Mouse (Mus musculus) E14TG2a.4 (cell line): ENCODE measurements around the gene Tmem59l.

Experiments used
- H3K27me3 ChIP-seq: 2 replicates; pipeline ENCODE4 v1.6.1; 2014; ENCODE audit warnings: low read length, control low read depth; ENCODE audit not compliant: insufficient read depth
- H3K36me3 ChIP-seq: 2 replicates; pipeline ENCODE4 v1.6.1; 2014; ENCODE audit warnings: low read length, control low read depth; ENCODE audit not compliant: insufficient read depth
- H3K4me1 ChIP-seq: replicated peaks from 2 replicates; pipeline ENCODE4 v1.6.1; 2014; ENCODE audit warnings: low read depth, low read length, control low read depth
- H3K4me3 ChIP-seq: replicated peaks from 2 replicates; pipeline ENCODE4 v1.5.1; 2014; ENCODE audit warnings: mild to moderate bottlenecking, low read length
- H3K9me3 ChIP-seq: 2 replicates; pipeline ENCODE4 v1.6.1; 2014; ENCODE audit warnings: low read length, control low read depth
- CTCF ChIP-seq: conservative IDR thresholded peaks from 2 replicates; pipeline ENCODE4 v1.5.1; 2014; ENCODE audit warnings: low read length
- NANOG ChIP-seq: IDR thresholded peaks from 2 replicates; pipeline ENCODE4 v1.6.1; 2014; ENCODE audit warnings: borderline replicate concordance, low read length, mixed read lengths
- POU5F1 ChIP-seq: IDR thresholded peaks from 2 replicates; pipeline ENCODE4 v1.6.1; 2014; ENCODE audit warnings: low read length, borderline replicate concordance

Tmem59l gene

DNA sequence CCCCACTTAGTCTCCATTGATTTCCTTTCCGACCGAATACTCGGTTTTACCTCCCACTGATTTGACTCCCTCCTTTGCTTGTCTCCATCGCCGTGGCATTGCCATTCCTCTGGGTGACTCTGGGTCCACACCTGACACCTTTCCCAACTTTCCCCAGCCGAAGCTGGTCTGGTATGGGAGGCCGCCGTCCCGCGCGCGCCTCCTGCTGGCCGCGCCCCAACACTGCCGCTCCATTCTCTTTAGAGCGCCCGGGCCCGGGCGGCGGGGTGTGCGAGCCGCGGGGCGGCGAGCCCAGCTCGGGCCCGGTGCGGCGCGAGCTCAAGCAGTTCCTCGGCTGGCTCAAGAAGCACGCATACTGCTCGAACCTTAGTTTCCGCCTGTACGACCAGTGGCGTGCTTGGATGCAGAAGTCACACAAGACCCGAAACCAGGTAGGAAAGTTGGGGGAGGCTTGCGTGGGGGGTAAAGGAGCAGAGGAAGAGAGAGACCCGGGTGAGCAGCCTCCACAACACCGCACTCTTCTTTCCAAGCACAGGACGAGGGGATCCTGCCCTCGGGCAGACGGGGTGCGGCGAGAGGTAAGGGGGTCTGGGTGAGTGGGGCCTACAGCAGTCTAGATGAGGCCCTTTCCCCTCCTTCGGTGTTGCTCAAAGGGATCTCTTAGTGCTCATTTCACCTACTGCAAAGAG is 16.0 kb upstream of the Tmem59l start:
- TF ChIP-seq CTCF (no peak), POU5F1 (no peak), NANOG (no peak)
- H3K27me3 ChIP-seq = peaks cover 61% of the 10 kb centered on the region
- H3K4me3 ChIP-seq = peak overlapping the region; percentile 48
- peaks cover 78% of the 10 kb centered on the region for H3K4me1 ChIP-seq
- no peaks in the 10 kb centered on the region for H3K9me3 ChIP-seq
- peaks cover 33% of the 10 kb centered on the region for H3K36me3 ChIP-seq

DNA sequence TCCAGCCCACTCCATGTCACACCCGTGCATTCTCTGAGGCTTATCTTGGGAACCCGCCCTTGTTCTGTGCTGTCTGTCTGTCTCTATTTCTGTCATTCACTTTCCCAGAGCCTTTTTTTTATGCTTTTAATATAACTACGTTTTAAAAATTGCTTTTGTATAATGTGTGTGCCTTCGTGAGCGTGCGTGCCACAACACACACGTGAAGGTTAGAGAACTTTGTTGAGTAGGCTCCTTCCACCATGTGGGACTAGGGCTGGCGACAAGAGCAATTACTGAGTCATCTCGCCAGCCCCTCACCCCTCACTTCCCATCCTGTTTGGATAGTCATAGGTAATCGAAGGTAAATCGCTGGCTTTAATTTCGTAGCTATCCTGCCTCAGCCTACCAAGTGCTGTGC is 15.4 kb upstream of the Tmem59l start:
- Histone ChIP-seq H3K4me1 (peaks cover 72% of the 10 kb centered on the region), H3K36me3 (peaks cover 26% of the 10 kb centered on the region), H3K4me3 (peak overlapping the region; percentile 50), H3K27me3 (peaks cover 68% of the 10 kb centered on the region), H3K9me3 (no peaks in the 10 kb centered on the region)
- TF ChIP-seq POU5F1 (no peak), CTCF (no peak), NANOG (no peak)

DNA sequence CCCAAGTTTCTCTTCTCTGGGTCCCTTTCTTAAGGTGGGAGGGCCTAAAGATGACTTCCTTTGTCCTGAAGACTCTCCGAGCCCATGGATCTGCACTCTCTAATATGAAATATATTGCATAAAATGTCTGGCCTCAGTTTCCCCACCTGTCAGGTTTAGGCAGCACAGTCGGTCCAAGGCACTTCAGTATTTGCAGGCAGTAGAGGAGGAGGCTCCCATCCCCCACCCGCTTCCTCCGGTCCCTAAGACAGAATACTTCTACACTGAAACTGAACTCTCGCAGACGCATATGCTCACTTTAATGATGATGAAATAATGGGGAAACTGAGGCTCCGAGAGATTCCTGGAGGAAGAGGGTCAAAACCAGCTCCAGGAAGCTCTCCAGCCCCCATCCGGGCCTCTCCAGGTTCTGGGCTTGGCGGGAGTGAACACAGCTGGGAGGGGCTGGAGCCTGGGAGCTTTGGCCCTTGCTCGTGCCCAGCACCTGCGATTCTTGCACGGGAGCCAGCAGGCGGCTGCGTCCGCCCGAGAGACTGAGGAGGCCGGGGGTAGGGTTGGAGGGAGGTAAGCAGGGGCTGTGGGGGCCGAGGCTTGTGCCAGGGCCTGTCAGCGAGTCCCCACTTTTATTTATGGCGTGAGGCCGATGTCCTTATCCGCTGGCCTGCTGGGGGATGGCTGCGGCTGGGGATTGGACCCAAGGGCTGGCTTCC is 14.8 kb upstream of the Tmem59l start:
- no peak for TF ChIP-seq CTCF
- Histone ChIP-seq H3K4me1 (peaks cover 69% of the 10 kb centered on the region), H3K4me3 (peak overlapping the region; percentile 50), H3K9me3 (no peaks in the 10 kb centered on the region), H3K27me3 (peaks cover 73% of the 10 kb centered on the region), H3K36me3 (peaks cover 23% of the 10 kb centered on the region)

DNA sequence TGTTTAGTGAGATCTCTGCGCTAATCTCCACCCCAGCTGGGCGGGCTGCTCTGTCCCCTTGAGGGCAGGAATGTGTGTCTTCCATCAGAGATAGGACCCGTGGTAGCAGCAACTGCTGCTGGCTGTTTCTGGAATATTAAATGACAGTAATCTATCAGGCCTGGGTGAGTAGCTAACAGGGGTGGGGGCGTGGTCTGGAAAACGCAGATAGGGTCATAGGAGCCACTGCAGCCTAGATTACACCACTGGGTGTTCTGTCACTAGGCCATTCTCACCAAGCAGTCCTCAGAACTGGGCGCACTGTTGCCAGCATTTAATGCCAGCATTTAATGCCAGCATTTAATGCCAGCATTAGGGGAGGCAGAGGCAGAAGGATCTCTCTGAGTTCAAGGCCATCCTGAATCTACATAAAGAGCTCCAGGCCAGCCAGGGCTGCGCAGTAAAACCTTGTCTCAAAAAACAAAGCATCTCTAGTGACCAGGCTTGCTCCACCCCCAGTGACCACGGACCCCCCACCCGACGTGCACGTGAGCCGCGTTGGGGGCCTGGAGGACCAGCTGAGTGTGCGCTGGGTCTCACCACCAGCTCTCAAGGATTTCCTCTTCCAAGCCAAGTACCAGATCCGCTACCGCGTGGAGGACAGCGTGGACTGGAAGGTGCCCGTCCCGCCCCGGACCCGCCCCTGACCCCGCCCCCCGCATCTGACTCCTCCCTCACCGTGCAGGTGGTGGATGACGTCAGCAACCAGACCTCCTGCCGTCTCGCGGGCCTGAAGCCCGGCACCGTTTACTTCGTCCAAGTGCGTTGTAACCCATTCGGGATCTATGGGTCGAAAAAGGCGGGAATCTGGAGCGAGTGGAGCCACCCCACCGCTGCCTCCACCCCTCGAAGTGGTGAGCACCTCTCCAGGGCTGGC is 13.5 kb upstream of the Tmem59l start:
- Histone ChIP-seq H3K27me3 (peaks cover 87% of the 10 kb centered on the region), H3K4me1 (peaks cover 66% of the 10 kb centered on the region), H3K9me3 (no peaks in the 10 kb centered on the region), H3K4me3 (peak overlapping the region; percentile 61), H3K36me3 (peaks cover 23% of the 10 kb centered on the region)
- no peak for TF ChIP-seq POU5F1
- TF ChIP-seq CTCF = no peak
- TF ChIP-seq NANOG = no peak

DNA sequence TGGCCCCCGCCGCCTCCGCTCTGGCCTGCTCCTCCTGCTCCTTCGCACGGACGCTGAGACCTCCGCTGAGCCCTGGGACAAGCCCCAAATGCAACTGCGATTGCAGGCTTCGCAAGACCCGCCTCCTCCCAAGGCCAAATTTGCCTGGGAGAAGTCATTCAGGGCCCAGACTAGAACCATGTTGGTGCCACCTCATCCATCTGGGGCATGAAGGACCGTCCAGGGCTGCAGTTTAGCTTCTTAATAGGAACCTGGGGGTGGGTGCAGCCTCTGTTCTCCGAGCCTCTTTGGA is 8.6 kb upstream of the Tmem59l start:
- H3K4me1 ChIP-seq = peaks cover 64% of the 10 kb centered on the region
- peak overlapping the region; percentile 39; the same call in 1 of the 2 replicates for H3K4me3 ChIP-seq
- no peaks in the 10 kb centered on the region for H3K36me3 ChIP-seq
- TF ChIP-seq POU5F1 = no peak
- TF ChIP-seq NANOG = no peak
- no peak for TF ChIP-seq CTCF
- H3K9me3 ChIP-seq = no peaks in the 10 kb centered on the region
- H3K27me3 ChIP-seq = peaks cover 99% of the 10 kb centered on the region

DNA sequence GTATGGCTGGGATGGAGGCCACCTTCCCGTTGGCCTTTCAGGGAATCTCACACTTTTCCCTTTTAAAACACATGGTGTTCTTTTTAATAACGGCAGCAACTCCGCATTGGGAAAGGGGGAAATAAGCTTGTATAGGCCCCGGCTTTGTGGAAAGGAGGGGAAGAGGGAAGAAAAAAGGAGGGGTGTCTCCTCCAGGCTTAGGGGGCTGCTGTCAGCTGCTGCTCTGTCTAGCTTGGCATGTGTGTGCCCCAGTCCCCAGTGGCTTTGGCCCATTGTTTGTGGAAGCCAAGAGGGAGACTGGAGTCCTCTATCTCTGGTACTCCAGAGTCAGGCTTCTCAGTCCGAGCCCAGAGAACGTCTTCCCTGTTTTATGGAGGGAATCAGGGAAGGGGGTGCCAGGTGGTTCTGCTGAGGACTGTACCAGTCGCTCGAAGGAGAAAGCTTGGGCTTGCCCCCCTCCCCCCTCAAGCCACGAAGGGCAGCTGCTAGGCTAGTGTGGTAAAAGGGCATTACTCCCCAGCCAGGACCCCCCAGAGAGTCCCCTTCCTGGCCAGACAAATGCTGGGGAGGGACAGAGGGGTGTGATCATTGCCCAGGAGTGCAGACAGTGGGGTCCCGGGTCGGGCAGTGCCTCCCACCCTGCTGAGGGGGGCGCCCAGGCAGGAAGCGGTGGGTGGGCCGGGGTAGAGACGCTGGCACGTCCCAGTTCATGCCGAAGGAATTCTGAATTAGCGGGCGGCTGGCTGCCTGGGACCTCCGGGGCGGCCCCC is 8.0 kb upstream of the Tmem59l start:
- TF ChIP-seq CTCF = no peak
- no peak for TF ChIP-seq POU5F1
- TF ChIP-seq NANOG = no peak
- H3K36me3 ChIP-seq = no peaks in the 10 kb centered on the region
- H3K4me1 ChIP-seq = peaks cover 64% of the 10 kb centered on the region
- H3K4me3 ChIP-seq = peak overlapping the region; percentile 39; the same call in 1 of the 2 replicates
- peaks cover 99% of the 10 kb centered on the region for H3K27me3 ChIP-seq
- H3K9me3 ChIP-seq = no peaks in the 10 kb centered on the region

DNA sequence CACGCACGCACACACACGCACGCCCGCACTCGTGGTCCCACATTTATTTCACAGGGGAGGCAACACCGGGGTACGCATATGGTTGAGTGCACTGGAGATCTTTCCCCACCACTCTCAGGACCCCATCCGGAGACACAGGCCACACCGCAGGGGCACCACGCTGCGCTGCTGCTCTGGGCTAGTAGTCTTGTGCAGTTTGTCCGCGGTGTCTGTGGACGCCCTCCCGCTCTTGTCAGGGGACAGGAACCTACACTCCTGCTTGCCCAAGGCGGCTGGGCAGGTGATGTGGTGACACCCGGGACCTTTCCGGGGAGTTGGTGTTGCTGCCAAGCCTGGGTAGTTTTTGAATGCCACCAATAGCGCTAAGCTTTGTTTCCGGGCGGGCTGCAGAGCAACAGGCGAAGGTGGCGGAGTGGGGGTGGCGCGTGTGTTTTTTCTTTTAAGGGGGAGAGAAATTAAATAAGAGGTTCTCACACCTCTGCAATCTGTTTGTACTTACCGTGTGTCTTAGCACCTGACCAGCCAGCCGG is 7.3 kb upstream of the Tmem59l start:
- peaks cover 99% of the 10 kb centered on the region for H3K27me3 ChIP-seq
- H3K4me1 ChIP-seq = peaks cover 69% of the 10 kb centered on the region
- peak overlapping the region; percentile 49; the same call in 1 of the 2 replicates for H3K4me3 ChIP-seq
- TF ChIP-seq NANOG = no peak
- TF ChIP-seq POU5F1 = no peak
- TF ChIP-seq CTCF = no peak
- H3K36me3 ChIP-seq = no peaks in the 10 kb centered on the region
- no peaks in the 10 kb centered on the region for H3K9me3 ChIP-seq
